19 mouse cellular contexts compared by ENCODE assay signal in genomic region chr10:59638576-59638975, GRCm38 (mm10). TPM values are rescaled to one million over a fixed set of nuclear protein-coding genes. Genes with fewer than 3 reads are reported as not detected.
DNase-seq lines count a peak whose midpoint lies in the region; ATAC-seq and TF ChIP-seq lines count a peak whose summit lies in the region.
"Had no signal": no experiment of that assay in that cellular context is flagged by ENCODE, and none has a peak within 500 bp of the region (broad histone marks: within the 10 kb centered on the region; RNA-seq: fewer than 3 reads in every experiment).

No protein-coding gene starts in this region.

- H3K4me2 ChIP-seq in stomach, embryonic 14.5 days (replicated peaks; ENCODE audit: low read depth, low read length) = no peak overlapping the region
- H3K4me2 ChIP-seq in stomach, postnatal 0 days (replicated peaks; ENCODE audit: low read depth) = no peak overlapping the region
- H3K4me2 ChIP-seq in hindbrain, embryonic 13.5 days = no peak overlapping the region
- H3K4me2 ChIP-seq: hindbrain, embryonic 15.5 days; liver, embryonic 13.5 days; midbrain, embryonic 13.5 days had no signal

- H3K36me3 ChIP-seq in stomach, embryonic 14.5 days (ENCODE audit: control insufficient read depth, insufficient read depth, low read length) = no peaks in the 10 kb centered on the region
- H3K36me3 ChIP-seq in stomach, postnatal 0 days (ENCODE audit: control insufficient read depth, insufficient read depth, low read length) = no peaks in the 10 kb centered on the region
- no peaks in the 10 kb centered on the region for H3K36me3 ChIP-seq in hindbrain, embryonic 13.5 days
- H3K36me3 ChIP-seq: hindbrain, embryonic 15.5 days; liver, embryonic 13.5 days; midbrain, embryonic 13.5 days had no signal

- TF ChIP-seq EP300 in stomach, postnatal 0 days (optimal IDR thresholded peaks at IDR 0.05) = no peak

- peak overlapping the region; percentile 23; the same call in 1 of the 2 replicates for H3K27ac ChIP-seq in stomach, embryonic 14.5 days (ENCODE audit: low read length)
- H3K27ac ChIP-seq in stomach, postnatal 0 days (replicated peaks) = no peak overlapping the region
- H3K27ac ChIP-seq in hindbrain, embryonic 13.5 days = no peak overlapping the region
- H3K27ac ChIP-seq: hindbrain, embryonic 15.5 days; left cerebral cortex, adult 2 months; liver, embryonic 13.5 days; midbrain, embryonic 13.5 days had no signal

- WGBS in stomach, embryonic 14.5 days = 76% methylated on average over 6 of the region's 6 CpGs
- WGBS in stomach, postnatal 0 days = 64% methylated on average over 6 of the region's 6 CpGs
- 87% methylated on average over 6 of the region's 6 CpGs for WGBS in hindbrain, embryonic 13.5 days

- no peaks in the 10 kb centered on the region for H3K9me3 ChIP-seq in stomach, embryonic 14.5 days (ENCODE audit: control insufficient read depth, low read depth, low read length)
- no peaks in the 10 kb centered on the region for H3K9me3 ChIP-seq in stomach, postnatal 0 days (ENCODE audit: control insufficient read depth, low read length)
- H3K9me3 ChIP-seq in hindbrain, embryonic 13.5 days = no peaks in the 10 kb centered on the region
- H3K9me3 ChIP-seq: hindbrain, embryonic 15.5 days; liver, embryonic 13.5 days; midbrain, embryonic 13.5 days had no signal

- no peaks in the 10 kb centered on the region for H3K27me3 ChIP-seq in stomach, embryonic 14.5 days (ENCODE audit: control insufficient read depth, insufficient read depth, low read length)
- H3K27me3 ChIP-seq in stomach, postnatal 0 days (ENCODE audit: control insufficient read depth, insufficient read depth, low read length) = no peaks in the 10 kb centered on the region
- H3K27me3 ChIP-seq in hindbrain, embryonic 13.5 days = 0 out of 2 replicates have a peak, but pooled peaks cover 4% of the 10 kb centered on the region
- H3K27me3 ChIP-seq: hindbrain, embryonic 15.5 days; liver, embryonic 13.5 days had no signal

- no peak for TF ChIP-seq CTCF in stomach, postnatal 0 days (IDR thresholded peaks at IDR 0.05; ENCODE audit: low read depth)

- H3K4me3 ChIP-seq in stomach, embryonic 14.5 days (ENCODE audit: low read depth, low read length) = no peak overlapping the region
- H3K4me3 ChIP-seq in stomach, postnatal 0 days (ENCODE audit: low read depth, low read length) = no peak overlapping the region
- no peak overlapping the region for H3K4me3 ChIP-seq in hindbrain, embryonic 13.5 days
- H3K4me3 ChIP-seq: hindbrain, embryonic 15.5 days; left cerebral cortex, adult 2 months; liver, embryonic 13.5 days; midbrain, embryonic 13.5 days had no signal

- no peak for ATAC-seq in stomach, embryonic 14.5 days (ENCODE audit: insufficient number of reproducible peaks, insufficient read depth, low FRiP score, low read depth)
- ATAC-seq in stomach, postnatal 0 days (ENCODE audit: low FRiP score, low TSS enrichment) = no peak
- no peak for ATAC-seq in hindbrain, embryonic 13.5 days (ENCODE audit: low FRiP score)
- ATAC-seq: forebrain, embryonic 16.5 days; midbrain, embryonic 13.5 days had no signal

- peak; percentile 52 for DNase-seq in gastrocnemius, adult 18-20 months (ENCODE audit: low spot score)
- no peak for DNase-seq in gastrocnemius, postnatal 10 days
- no peak for DNase-seq in stomach, postnatal 0 days (ENCODE audit: low spot score)
- peak; percentile 9 to 19 for DNase-seq in heart, postnatal 14 days
- no peak for DNase-seq in left cerebral cortex, postnatal 14 days (ENCODE audit: low spot score in 2 of 2)
- DNase-seq in testis, postnatal 14 days (ENCODE audit: low spot score) = no peak
- DNase-seq: adrenal gland, postnatal 36 days; cerebellum, postnatal 10 days; kidney, adult 2 months; liver, embryonic 13.5 days; thymus, postnatal 4 days had no signal

- intact Hi-C loops in heart, postnatal 14 days (cut with DNase I) = no loop called here
- intact Hi-C loops in left cerebral cortex, postnatal 14 days (cut with DNase I) = no loop called here

- 0 out of 2 replicates have a peak, but pooled peaks cover 9% of the 10 kb centered on the region for H3K4me1 ChIP-seq in stomach, embryonic 14.5 days (ENCODE audit: control insufficient read depth, insufficient read depth, low read length)
- H3K4me1 ChIP-seq in stomach, postnatal 0 days (replicated peaks; ENCODE audit: control insufficient read depth, insufficient read depth) = peaks cover 2% of the 10 kb centered on the region; the same call in 1 of the 2 replicates
- no peaks in the 10 kb centered on the region for H3K4me1 ChIP-seq in hindbrain, embryonic 13.5 days (replicated peaks)
- H3K4me1 ChIP-seq: hindbrain, embryonic 15.5 days had no signal

- no peak overlapping the region for H3K9ac ChIP-seq in stomach, embryonic 14.5 days (replicated peaks; ENCODE audit: low read depth, low read length)
- no peak overlapping the region for H3K9ac ChIP-seq in stomach, postnatal 0 days (ENCODE audit: low read length)
- H3K9ac ChIP-seq in hindbrain, embryonic 13.5 days = no peak overlapping the region
- H3K9ac ChIP-seq: hindbrain, embryonic 15.5 days; liver, embryonic 13.5 days; midbrain, embryonic 13.5 days had no signal

RNA-seq across cellular contexts. Expression of gene Mcu, which starts 22.1 kb away (rescaled TPM):
- total RNA-seq in gastrocnemius, adult 18-20 months (2021) = 10 to 100 TPM; 39.8 to 44.3 TPM
- total RNA-seq in gastrocnemius, postnatal 10 days (2021) = 10 to 100 TPM; 63.1 to 65.2 TPM
- polyA plus RNA-seq in stomach, embryonic 14.5 days (2014; fragmentation: Nextera tagmentation; extraction: Ambion mirVana) = 60.4 and 66.4 TPM in 2 replicates
- 56.9 and 57.2 TPM in 2 replicates for polyA plus RNA-seq in stomach, postnatal 0 days (2015; fragmentation: Nextera tagmentation; extraction: Ambion mirVana)
- 10 to 100 TPM; 22.0 to 22.8 TPM for total RNA-seq in heart, postnatal 14 days (2021)
- total RNA-seq in left cerebral cortex, postnatal 14 days (2021) = 10 to 100 TPM; 48.0 to 48.6 TPM
- 24.9 and 27.0 TPM in 2 replicates for polyA plus RNA-seq in hindbrain, embryonic 13.5 days (2015; fragmentation: Nextera tagmentation; extraction: Ambion mirVana)

RNA-seq across cellular contexts. Expression of gene Gm10322, which starts 22.7 kb away (rescaled TPM):
- total RNA-seq in gastrocnemius, adult 18-20 months (2021) = not detected
- not detected for total RNA-seq in gastrocnemius, postnatal 10 days (2021)
- not detected in 2 replicates for polyA plus RNA-seq in stomach, embryonic 14.5 days (2014; fragmentation: Nextera tagmentation; extraction: Ambion mirVana)
- polyA plus RNA-seq in stomach, postnatal 0 days (2015; fragmentation: Nextera tagmentation; extraction: Ambion mirVana) = 0.38 TPM in 1 of 2 replicates, not detected in the other
- not detected for total RNA-seq in heart, postnatal 14 days (2021)
- not detected for total RNA-seq in left cerebral cortex, postnatal 14 days (2021)
- polyA plus RNA-seq in hindbrain, embryonic 13.5 days (2015; fragmentation: Nextera tagmentation; extraction: Ambion mirVana) = 0.64 TPM in 1 of 2 replicates, not detected in the other
- total RNA-seq: adrenal gland, postnatal 36 days; gastrocnemius, postnatal 36 days; left cerebral cortex, adult 2 months had no signal
- polyA plus RNA-seq: forebrain, embryonic 16.5 days; hindbrain, embryonic 15.5 days; kidney, adult 2 months; liver, embryonic 13.5 days; midbrain, embryonic 13.5 days; neural tube, embryonic 11.5 days had no signal

Comparison
In these comparisons a context has a peak if more than half of its experiments do, and no peak if none do; other contexts are left out.
1. DNase-seq: peak in gastrocnemius, adult 18-20 months (single experiment) and heart, postnatal 14 days (2 of 2); none in gastrocnemius, postnatal 10 days (single experiment), stomach, postnatal 0 days (single experiment), left cerebral cortex, postnatal 14 days (0 of 2) and testis, postnatal 14 days (single experiment).